Mouse (Mus musculus) embryonic facial prominence, embryonic 10.5 days (tissue): ENCODE measurements around the gene Plpp4. TPM values are rescaled to one million over a fixed set of nuclear protein-coding genes. Genes with fewer than 3 reads are reported as not detected.

Experiments
- DNase-seq: peaks from one replicate; pipeline ENCODE4 v3.0.0-alpha.2; 2017; ENCODE audit warnings: low spot score
- H3K27ac ChIP-seq: fragments of 300-500 bp; sonication (generic); replicated peaks from 2 replicates; pipeline ENCODE4 v1.5.1; 2016; ENCODE audit warnings: mild to moderate bottlenecking
- H3K27me3 ChIP-seq: fragments of 300-500 bp; sonication (generic); replicated peaks from 2 replicates; pipeline ENCODE4 v1.6.1; 2016; ENCODE audit warnings: low read depth, mild to moderate bottlenecking; ENCODE audit not compliant: poor library complexity, severe bottlenecking
- H3K36me3 ChIP-seq: fragments of 300-500 bp; sonication (generic); replicated peaks from 2 replicates; pipeline ENCODE4 v1.6.1; 2016; ENCODE audit warnings: mild to moderate bottlenecking, moderate library complexity
- H3K4me1 ChIP-seq: fragments of 300-500 bp; sonication (generic); 2 replicates; pipeline ENCODE4 v1.6.1; 2016
- H3K4me3 ChIP-seq: fragments of 300-500 bp; sonication (generic); 2 replicates; pipeline ENCODE4 v1.5.1; 2016; ENCODE audit warnings: mild to moderate bottlenecking, moderate library complexity
- H3K9me3 ChIP-seq: fragments of 300-500 bp; sonication (generic); 2 replicates; pipeline ENCODE4 v1.6.1; 2016; ENCODE audit warnings: mild to moderate bottlenecking
- WGBS: fragments of 180-500 bp; shearing (Covaris S2); methylation state at CpG from one replicate; pipeline ENCODE4 v1.1.7; 2016; 5-methylcytosine and 5-hydroxymethylcytosine counted together
- polyA plus RNA-seq: library from polyadenylated mRNA; unstranded; fragments of >200 nt; fragmentation: Nextera tagmentation; extraction: Ambion mirVana; gene quantifications from 2 replicates; pipeline ENCODE4 v1.2.1, GENCODE M21; 2016

Gene Plpp4
- polyA plus RNA-seq, 1 experiment from 2014 or later, result 0.22 TPM

GRCm38 (mm10) chr7:129415179-129415578, 158.3 kb downstream of the Plpp4 start:
- H3K27me3 ChIP-seq, result no peaks in the 10 kb centered on the region
- H3K9me3 ChIP-seq, result no peaks in the 10 kb centered on the region
- peaks cover 1% of the 10 kb centered on the region; the same call in 1 of the 2 replicates for H3K4me1 ChIP-seq
- no peak for DNase-seq
- H3K36me3 ChIP-seq, result no peaks in the 10 kb centered on the region
- 54% methylated on average over 4 of the region's 4 CpGs for WGBS
- no peak overlapping the region for H3K4me3 ChIP-seq
- H3K27ac ChIP-seq, result no peak overlapping the region

- no peak for DNase-seq
- 65% methylated on average over 1 of the region's 1 CpGs for WGBS
- no peaks in the 10 kb centered on the region for H3K36me3 ChIP-seq
Observed at GRCm38 (mm10) chr7:129421181-129421580, 164.3 kb downstream of the Plpp4 start.

GRCm38 (mm10) chr7:129425554-129425953, 168.7 kb downstream of the Plpp4 start:
- WGBS, result 32% methylated on average over 2 of the region's 2 CpGs

More at GRCm38 (mm10) chr7:129421181-129421580, 164.3 kb downstream of the Plpp4 start:
- H3K4me1 ChIP-seq, result no peaks in the 10 kb centered on the region
- H3K27ac ChIP-seq, result no peak overlapping the region
- H3K4me3 ChIP-seq, result no peak overlapping the region
- no peaks in the 10 kb centered on the region for H3K27me3 ChIP-seq
- no peaks in the 10 kb centered on the region for H3K9me3 ChIP-seq

GRCm38 (mm10) chr7:129428794-129429193, 172.0 kb downstream of the Plpp4 start:
- DNase-seq, result no peak
- Histone ChIP-seq H3K9me3 (no peaks in the 10 kb centered on the region), H3K4me1 (no peaks in the 10 kb centered on the region), H3K4me3 (no peak overlapping the region), H3K27ac (no peak overlapping the region), H3K36me3 (no peaks in the 10 kb centered on the region), H3K27me3 (no peaks in the 10 kb centered on the region)
- WGBS, result 49% methylated on average over 4 of the region's 4 CpGs

More at GRCm38 (mm10) chr7:129425554-129425953, 168.7 kb downstream of the Plpp4 start:
- Histone ChIP-seq H3K36me3 (no peaks in the 10 kb centered on the region), H3K4me1 (no peaks in the 10 kb centered on the region), H3K27me3 (no peaks in the 10 kb centered on the region), H3K4me3 (no peak overlapping the region), H3K27ac (no peak overlapping the region), H3K9me3 (no peaks in the 10 kb centered on the region)
- peak; percentile 51 for DNase-seq

- no peaks in the 10 kb centered on the region for H3K36me3 ChIP-seq
- H3K9me3 ChIP-seq, result no peaks in the 10 kb centered on the region
- WGBS, result 59% methylated on average over 3 of the region's 3 CpGs
- no peak overlapping the region for H3K27ac ChIP-seq
- H3K4me3 ChIP-seq, result no peak overlapping the region
- H3K4me1 ChIP-seq, result no peaks in the 10 kb centered on the region
- H3K27me3 ChIP-seq, result no peaks in the 10 kb centered on the region
- DNase-seq, result no peak
Observed at GRCm38 (mm10) chr7:129429903-129430302, 173.1 kb downstream of the Plpp4 start.
